Mouse (Mus musculus) small intestine, adult 2 months (tissue): ENCODE results near the gene Qtrt1. TPM values are rescaled to one million over a fixed set of nuclear protein-coding genes. Genes with fewer than 3 reads are reported as not detected.

Experiments
- H3K27ac ChIP-seq: fragments of 200-500 bp; 2 replicates; pipeline ENCODE4 v1.5.1; 2012; ENCODE audit warnings: low read depth, low read length, control low read depth, inconsistent platforms; ENCODE audit not compliant: insufficient read depth
- H3K27me3 ChIP-seq: fragments of 200-500 bp; 2 replicates; pipeline ENCODE4 v1.6.1; 2012; ENCODE audit warnings: mild to moderate bottlenecking, moderate library complexity, low read length, inconsistent platforms; ENCODE audit not compliant: control insufficient read depth, insufficient read depth
- H3K36me3 ChIP-seq: fragments of 200-500 bp; 2 replicates; pipeline ENCODE4 v1.6.1; 2012; ENCODE audit warnings: mild to moderate bottlenecking, low read length, control low read depth, inconsistent platforms; ENCODE audit not compliant: control insufficient read depth, insufficient read depth
- H3K4me1 ChIP-seq: fragments of 200-500 bp; 2 replicates; pipeline ENCODE4 v1.6.1; 2012; ENCODE audit warnings: low read length, inconsistent platforms, mixed read lengths; ENCODE audit not compliant: control insufficient read depth, insufficient read depth, insufficient read length
- H3K4me3 ChIP-seq: fragments of 200-500 bp; 2 replicates; pipeline ENCODE4 v1.5.1; 2012; ENCODE audit warnings: low read depth, mild to moderate bottlenecking, control low read depth, inconsistent platforms, low read length, moderate library complexity
- CTCF ChIP-seq: fragments of 200-500 bp; IDR thresholded peaks from 2 replicates; pipeline ENCODE4 v1.5.1; 2012; ENCODE audit warnings: low read depth, mild to moderate bottlenecking, control low read depth, inconsistent platforms, low read length, moderate library complexity, mixed read lengths; ENCODE audit not compliant: insufficient replicate concordance, insufficient read length; ENCODE audit errors: extremely low read depth
- POLR2A ChIP-seq: fragments of 200-500 bp; IDR thresholded peaks from 2 replicates; pipeline ENCODE4 v1.6.1; 2012; ENCODE audit warnings: low read depth, mild to moderate bottlenecking, control low read depth, inconsistent platforms, low read length, moderate library complexity
- WGBS: fragments of 180-500 bp; shearing (Covaris S2); methylation state at CpG from one replicate; pipeline ENCODE4 v1.1.7; 2018; 5-methylcytosine and 5-hydroxymethylcytosine counted together
- polyA plus RNA-seq: library from polyadenylated mRNA; depleted of rRNA; stranded (reverse); fragments of >200 nt; gene quantifications from 2 replicates; pipeline ENCODE4 v1.2.3, GENCODE M21; 2012

The Qtrt1 gene
- polyA plus RNA-seq, 1 experiment = 32.8 TPM

DNA sequence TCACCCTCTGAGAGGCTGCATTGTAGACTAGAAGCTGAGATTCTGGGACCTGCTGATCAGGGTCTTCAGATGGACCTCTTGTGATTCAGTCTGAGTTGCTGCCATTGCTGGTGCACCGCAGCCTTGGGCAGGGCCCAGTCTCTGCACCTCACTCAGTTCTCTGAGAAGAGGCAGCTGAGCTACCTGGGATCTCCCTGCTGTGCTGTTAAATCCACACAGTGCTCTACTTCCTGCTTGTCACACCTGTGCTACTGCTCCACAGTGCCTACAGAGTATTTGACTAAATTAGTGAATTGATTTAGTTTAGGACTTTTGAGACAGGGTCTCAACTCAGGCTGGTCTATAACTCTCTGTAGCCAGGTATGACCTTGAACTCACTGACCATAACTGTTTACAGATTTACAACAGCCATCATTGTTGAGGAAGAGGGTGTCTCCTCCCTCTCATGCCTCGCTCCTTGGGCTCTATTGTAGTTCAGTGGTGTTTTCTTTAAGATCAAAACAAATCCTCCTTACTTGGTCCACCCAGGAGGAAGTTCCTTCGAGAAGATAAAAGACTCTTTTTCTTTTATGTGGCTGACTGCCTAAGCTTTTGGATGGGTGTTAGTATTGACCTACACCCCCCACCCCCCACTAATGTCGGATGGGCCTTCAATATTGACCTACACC is 43.6 kb downstream of the Qtrt1 start:
- TF ChIP-seq POLR2A (no peak), CTCF (no peak)
- Histone ChIP-seq H3K4me1 (peaks cover 36% of the 10 kb centered on the region), H3K27me3 (no peaks in the 10 kb centered on the region), H3K4me3 (no peak overlapping the region), H3K36me3 (peaks cover 14% of the 10 kb centered on the region), H3K27ac (peak overlapping the region; percentile 55)
- WGBS = 55% methylated on average over 4 of the region's 4 CpGs

DNA sequence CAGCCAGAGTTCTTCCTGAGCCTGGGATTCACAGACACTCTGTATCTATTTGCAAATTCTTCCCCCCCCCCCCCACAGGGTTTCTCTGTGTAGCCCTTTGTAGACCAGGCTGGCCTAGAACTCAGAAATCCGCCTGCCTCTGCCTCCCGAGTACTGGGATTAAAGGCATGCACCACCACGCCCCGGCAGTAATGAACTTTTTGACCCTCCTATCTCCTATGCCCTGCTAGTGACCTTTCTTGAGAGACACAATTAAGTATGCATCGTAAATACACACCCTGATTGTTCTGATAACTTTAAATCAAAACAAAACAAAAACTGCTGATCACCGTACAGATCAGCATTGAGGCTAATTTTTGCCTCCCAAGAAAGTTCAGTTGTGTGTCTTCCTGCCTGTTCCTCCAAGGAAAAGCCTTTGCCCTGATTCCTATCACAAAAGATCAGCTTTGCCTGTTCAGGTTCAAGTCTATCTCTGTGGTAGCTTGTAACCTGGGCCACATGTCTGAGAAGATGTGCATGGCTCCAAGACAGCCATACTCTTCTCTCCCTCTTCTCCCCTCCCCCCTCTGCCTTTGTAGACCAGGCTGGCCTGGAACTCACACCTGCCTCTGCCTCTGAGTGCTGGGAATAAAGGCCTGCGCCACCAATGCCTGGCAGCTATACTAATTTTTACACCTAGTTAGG is 44.8 kb downstream of the Qtrt1 start:
- WGBS = 38% methylated on average over 7 of the region's 7 CpGs
- Histone ChIP-seq H3K27me3 (no peaks in the 10 kb centered on the region), H3K4me3 (no peak overlapping the region), H3K36me3 (peaks cover 17% of the 10 kb centered on the region), H3K4me1 (peaks cover 28% of the 10 kb centered on the region), H3K27ac (peak overlapping the region; percentile 55)
- TF ChIP-seq POLR2A (no peak), CTCF (no peak)

DNA sequence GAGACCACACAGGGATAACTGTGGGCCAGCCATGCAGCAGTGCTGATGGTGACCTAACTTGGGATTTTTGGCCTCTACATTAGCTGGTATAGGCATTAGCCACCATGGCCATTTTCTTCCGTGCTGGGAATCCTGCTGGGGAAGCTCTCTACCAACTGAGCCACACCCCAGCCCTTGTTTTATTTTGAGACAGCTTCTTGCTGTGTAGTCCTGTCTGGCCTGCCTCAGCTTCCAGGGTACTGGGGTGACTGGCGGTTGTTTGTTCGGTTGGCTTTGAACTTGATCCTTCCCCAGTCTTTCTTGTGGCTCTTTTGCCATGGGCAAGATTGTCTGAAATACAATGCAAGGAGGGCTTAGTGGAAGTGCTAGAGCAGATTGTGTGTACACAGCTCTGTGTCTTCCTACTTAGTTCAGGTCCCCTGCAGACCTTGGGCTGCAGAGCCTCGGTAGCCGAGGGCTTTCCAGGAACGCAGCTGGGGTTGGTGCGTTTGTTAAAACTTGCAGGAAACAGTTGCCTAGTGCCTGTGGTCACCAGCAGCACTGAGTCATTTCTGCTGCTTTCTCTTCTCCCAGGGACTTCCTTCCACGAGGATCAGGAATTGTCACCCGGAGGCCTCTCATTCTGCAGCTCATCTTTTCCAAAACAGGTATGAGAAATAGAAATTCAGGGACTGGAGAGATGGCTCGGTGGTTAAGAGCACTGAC is 45.4 kb downstream of the Qtrt1 start:
- TF ChIP-seq POLR2A (no peak), CTCF (no peak)
- Histone ChIP-seq H3K27me3 (no peaks in the 10 kb centered on the region), H3K36me3 (peaks cover 18% of the 10 kb centered on the region), H3K4me1 (peaks cover 21% of the 10 kb centered on the region), H3K4me3 (no peak overlapping the region), H3K27ac (peak overlapping the region; percentile 54)
- 85% methylated on average over 10 of the region's 10 CpGs for WGBS

- Histone ChIP-seq H3K4me1 (peaks cover 32% of the 10 kb centered on the region), H3K36me3 (peaks cover 20% of the 10 kb centered on the region), H3K27ac (no peak overlapping the region), H3K4me3 (no peak overlapping the region), H3K27me3 (no peaks in the 10 kb centered on the region)
- TF ChIP-seq CTCF = no peak
- TF ChIP-seq POLR2A = no peak
- 34% methylated on average over 3 of the region's 3 CpGs for WGBS
These were observed 47.2 kb downstream of the Qtrt1 start for GRCm38 (mm10) chr9:21458821-21459220.

DNA sequence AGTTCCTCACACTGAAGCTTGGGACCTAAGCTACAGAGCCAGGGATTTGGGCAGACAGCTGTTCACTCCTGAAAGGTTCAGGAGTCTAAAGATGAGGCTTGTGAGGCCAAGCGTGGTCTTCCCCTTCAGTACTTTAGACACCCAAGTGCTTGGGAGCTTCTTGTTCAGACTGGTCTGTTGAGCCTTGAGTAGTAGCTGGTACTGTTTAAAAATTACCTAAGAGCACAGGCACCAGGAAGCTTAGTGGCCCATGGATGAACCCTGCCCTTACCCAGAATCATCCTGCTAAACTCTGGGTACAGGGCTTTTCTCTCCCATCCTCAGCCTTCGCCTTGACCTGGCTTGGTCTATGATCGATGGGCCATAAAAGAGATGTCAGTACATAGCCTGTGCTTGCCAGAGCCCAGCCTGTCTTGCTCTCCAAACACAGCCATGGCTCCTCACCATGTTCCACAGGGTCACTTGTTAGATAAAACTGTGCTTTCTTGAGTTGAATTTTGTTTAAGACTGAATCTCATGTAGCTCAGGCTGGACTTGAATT is 48.8 kb downstream of the Qtrt1 start:
- H3K36me3 ChIP-seq = peaks cover 28% of the 10 kb centered on the region
- no peak overlapping the region for H3K4me3 ChIP-seq
- TF ChIP-seq CTCF (no peak), POLR2A (no peak)
- H3K4me1 ChIP-seq = peaks cover 25% of the 10 kb centered on the region
- no peaks in the 10 kb centered on the region for H3K27me3 ChIP-seq
- no peak overlapping the region for H3K27ac ChIP-seq
- 68% methylated on average over 3 of the region's 3 CpGs for WGBS

GRCm38 (mm10) chr9:21463138-21463590 is 51.5 kb downstream of the Qtrt1 start:
- H3K27ac ChIP-seq = 0 out of 2 replicates have a peak overlapping the region, but pooled peaks have one; percentile 21
- WGBS = 37% methylated on average over 5 of the region's 5 CpGs
- no peaks in the 10 kb centered on the region for H3K27me3 ChIP-seq
- no peak for TF ChIP-seq POLR2A
- TF ChIP-seq CTCF = no peak
- peaks cover 44% of the 10 kb centered on the region for H3K36me3 ChIP-seq
- H3K4me1 ChIP-seq = peaks cover 11% of the 10 kb centered on the region
- H3K4me3 ChIP-seq = no peak overlapping the region
